Mouse (Mus musculus): Measurements from ENCODE around the gene Olfr902.
"Not testable (repeated sequence)": the region's sequence is repeated elsewhere in the genome, so short reads cannot be mapped to it uniquely, and the experiment has no call there.

Olfr902 gene

GRCm38 (mm10) chr9:38447352-38447751 is at the start of gene Olfr902:
Gene Olfr902 (plus strand): TSS chr9:38447652.
- no peak for DNase-seq (ENCODE audit: low spot score in 2 of 2)

DNA sequence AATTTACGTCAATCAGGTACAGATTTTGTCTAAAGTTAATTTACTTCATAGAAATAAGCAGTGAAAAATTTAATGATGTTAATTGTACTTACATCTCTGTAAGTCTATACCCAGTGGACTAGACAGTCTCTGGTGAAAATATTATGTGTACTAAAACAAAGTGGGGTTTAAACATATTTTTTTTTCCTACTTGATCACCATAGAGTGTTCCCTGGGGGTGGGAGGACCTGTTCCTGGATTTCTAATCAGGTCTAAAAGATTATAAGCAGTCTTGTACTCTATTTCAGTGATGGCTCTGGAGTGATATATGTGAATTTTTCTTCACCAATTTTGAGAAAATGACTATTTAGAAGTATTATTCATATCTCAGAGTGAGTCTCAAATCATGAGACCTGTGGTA is 46.1 kb upstream of the Olfr902 start, which contains the start of gene Olfr147:
TSS of gene Olfr147 (plus strand) at position 301 of the 400 bp plus-strand sequence.
- DNase-seq (ENCODE audit: low spot score in 2 of 2): no peak

DNA sequence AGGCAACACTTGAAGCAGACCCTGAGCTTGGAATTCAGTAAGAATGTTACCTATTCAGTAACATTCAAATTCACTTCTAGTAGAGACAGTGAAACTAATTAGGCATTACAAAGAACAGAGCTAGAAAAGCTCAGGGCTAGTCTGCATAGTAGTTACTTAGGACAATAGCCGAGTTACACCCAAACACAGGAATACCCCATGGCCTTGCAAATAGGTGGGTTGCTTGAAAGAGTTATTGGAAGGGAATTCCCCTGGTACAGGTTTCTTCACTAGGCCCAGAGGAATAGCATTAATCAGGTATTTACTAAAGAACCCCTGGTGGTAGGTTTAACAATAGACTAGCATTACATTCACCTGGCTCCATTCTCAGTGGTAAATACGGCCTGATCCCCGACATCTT is 40.0 kb upstream of the Olfr902 start:
- DNase-seq (ENCODE audit: low spot score in 2 of 2): not testable (repeated sequence)

- DNase-seq (ENCODE audit: low spot score in 2 of 2): not testable (repeated sequence)
Observed at GRCm38 (mm10) chr9:38413502-38413901, 34.0 kb upstream of the Olfr902 start.

DNA sequence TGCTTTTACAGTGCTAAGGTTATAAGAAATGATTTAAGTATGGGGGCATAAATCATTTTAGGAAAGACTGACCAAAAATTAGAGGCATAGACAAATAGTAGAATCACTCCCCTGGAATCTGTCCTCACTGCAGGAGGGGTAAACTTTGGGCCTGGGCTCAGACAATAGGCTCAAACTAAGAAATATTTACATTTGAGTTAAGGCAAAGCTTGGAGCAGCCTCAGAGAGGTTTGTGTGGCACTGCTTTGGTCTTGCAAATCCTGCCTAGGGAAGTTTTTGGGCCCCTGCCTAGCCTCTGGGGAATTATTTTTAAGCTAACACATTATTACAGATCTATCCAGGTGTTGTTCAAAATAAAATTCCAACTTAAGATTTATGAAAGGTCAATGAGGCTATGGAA is 23.7 kb upstream of the Olfr902 start:
- DNase-seq (ENCODE audit: low spot score in 2 of 2): no peak

DNA sequence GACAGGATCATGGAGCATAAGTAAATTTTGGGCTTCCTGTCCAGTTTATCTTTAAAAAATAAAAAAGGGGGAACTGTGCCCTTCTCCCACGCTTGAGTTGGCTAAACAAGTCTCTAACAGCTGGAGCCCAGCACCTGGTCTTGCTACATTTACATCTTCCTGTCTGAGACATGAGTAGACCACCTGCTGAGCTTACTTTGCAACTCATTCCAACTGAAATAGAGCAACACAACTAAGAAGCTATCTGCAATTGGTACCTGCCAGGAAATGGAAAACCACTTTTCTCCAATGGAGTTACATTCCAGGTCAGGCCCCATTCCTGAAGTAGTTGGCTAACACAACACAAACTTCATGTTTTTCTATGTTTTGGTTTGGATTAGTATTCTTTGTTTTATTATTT is 20.4 kb upstream of the Olfr902 start:
- no peak for DNase-seq (ENCODE audit: low spot score in 2 of 2)

GRCm38 (mm10) chr9:38429155-38429554 is 18.3 kb upstream of the Olfr902 start, which contains the start of gene Olfr901:
Gene Olfr901 (plus strand): TSS chr9:38429455.
- no peak for DNase-seq (ENCODE audit: low spot score in 2 of 2)

DNA sequence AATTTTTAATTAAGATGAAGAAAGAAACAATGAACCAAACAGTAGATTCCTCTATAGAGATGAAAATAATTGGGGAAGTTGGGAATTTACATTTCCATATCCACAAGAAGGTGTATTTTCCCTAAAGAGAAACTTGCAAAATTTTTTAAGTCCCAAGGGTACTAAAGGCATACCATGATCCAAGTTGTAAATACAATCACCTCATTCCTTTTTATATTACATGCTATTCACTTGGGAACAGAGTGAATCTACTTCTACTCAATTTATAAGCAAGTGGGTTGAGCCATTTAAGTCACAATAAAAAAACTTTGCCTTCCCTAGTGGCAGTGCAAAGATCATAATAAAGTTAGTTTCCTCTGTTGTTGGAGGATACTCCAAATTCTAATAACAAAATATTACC is 15.4 kb downstream of the Olfr902 start, which contains the start of gene Olfr904:
TSS of gene Olfr904 (plus strand) at position 301 of the 400 bp plus-strand sequence.
- no peak for DNase-seq (ENCODE audit: low spot score in 2 of 2)

GRCm38 (mm10) chr9:38470807-38471206 is 23.4 kb downstream of the Olfr902 start, which contains the start of gene Olfr905:
Gene Olfr905 (plus strand): TSS chr9:38471107.
- DNase-seq (ENCODE audit: low spot score in 2 of 2): no peak

GRCm38 (mm10) chr9:38486785-38487184 is 39.3 kb downstream of the Olfr902 start, which contains the start of gene Olfr906:
Gene Olfr906 (plus strand): TSS chr9:38487085.
- no peak for DNase-seq (ENCODE audit: low spot score in 2 of 2)

DNA sequence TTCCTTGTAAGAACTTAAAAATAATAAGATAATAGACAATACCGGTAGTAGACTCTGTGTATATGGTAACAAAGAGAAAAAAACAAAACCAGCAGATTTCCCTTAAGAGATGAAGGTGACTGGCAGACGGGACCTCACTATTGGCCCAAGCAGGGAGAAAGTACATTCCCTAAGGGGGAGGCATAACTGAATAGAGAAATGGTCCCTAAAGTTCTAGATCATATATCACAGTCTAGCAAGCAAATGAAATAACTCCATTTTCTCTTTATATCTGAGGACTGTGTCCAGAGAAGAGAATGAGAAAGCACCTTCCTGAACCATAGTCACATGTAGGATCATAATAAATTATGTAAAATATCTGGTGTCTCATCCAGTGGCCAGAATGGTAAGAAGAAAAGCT is 48.0 kb downstream of the Olfr902 start, which contains the start of gene Olfr907:
TSS of gene Olfr907 (plus strand) at position 301 of the 400 bp plus-strand sequence.
- no peak for DNase-seq (ENCODE audit: low spot score in 2 of 2)
